Mouse (Mus musculus): ENCODE measurements at regions not wholly inside any gene's neighbourhood (a gene's known extent, or its start where the extent isn't known, plus 50 kb on each side); places are given as distances from the start of the nearest gene placed in this dataset.
A peak's percentile ranks its signal among the peaks of the same experiment; 100 is the strongest.

DNA sequence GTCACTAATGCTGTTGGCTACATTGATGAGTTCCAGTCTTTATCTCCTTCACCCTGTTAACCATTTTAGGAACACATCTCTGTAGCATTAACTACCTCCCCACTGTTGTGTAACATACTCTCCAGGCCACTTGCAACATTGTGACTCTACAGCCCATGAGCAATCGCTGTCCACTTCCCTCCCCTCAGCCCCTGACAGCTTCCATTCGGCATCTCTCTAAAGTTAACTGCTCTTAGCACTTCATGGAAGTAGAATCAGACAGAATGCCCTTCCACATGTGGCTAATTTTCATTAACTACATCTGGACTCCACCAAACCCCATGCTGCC, 208.3 kb downstream of the Bcl2l11 start:
- Histone ChIP-seq H3K4me2 (ENCODE audit: low read depth, low read length) (no peak overlapping the region), H3K9me3 (ENCODE audit: control insufficient read depth, low read length) (no peaks in the 10 kb centered on the region), H3K36me3 (ENCODE audit: control insufficient read depth, insufficient read depth, low read length) (no peaks in the 10 kb centered on the region), H3K4me3 (ENCODE audit: low read length) (no peak overlapping the region), H3K4me1 (replicated peaks; ENCODE audit: control insufficient read depth, insufficient read depth, low read length) (peaks cover 23% of the 10 kb centered on the region), H3K9ac (ENCODE audit: low read length) (no peak overlapping the region), H3K27me3 (ENCODE audit: control insufficient read depth, insufficient read depth, low read depth, low read length) (no peaks in the 10 kb centered on the region), H3K27ac (ENCODE audit: low read length) (no peak overlapping the region)
- 53% methylated on average over 2 of the region's 2 CpGs for WGBS
- peak; percentile 50 for ATAC-seq (ENCODE audit: low read depth)

GRCm38 (mm10) chr2:128334757-128335500, 209.1 kb downstream of the Bcl2l11 start:
- Histone ChIP-seq H3K9me3 (ENCODE audit: control insufficient read depth, low read length) (no peaks in the 10 kb centered on the region), H3K27ac (ENCODE audit: low read length) (no peak overlapping the region), H3K36me3 (ENCODE audit: control insufficient read depth, insufficient read depth, low read length) (no peaks in the 10 kb centered on the region), H3K27me3 (ENCODE audit: control insufficient read depth, insufficient read depth, low read depth, low read length) (no peaks in the 10 kb centered on the region), H3K9ac (ENCODE audit: low read length) (no peak overlapping the region), H3K4me2 (ENCODE audit: low read depth, low read length) (no peak overlapping the region), H3K4me3 (ENCODE audit: low read length) (no peak overlapping the region), H3K4me1 (replicated peaks; ENCODE audit: control insufficient read depth, insufficient read depth, low read length) (peaks cover 31% of the 10 kb centered on the region)
- ATAC-seq (ENCODE audit: low read depth): no peak
- 45% methylated on average over 7 of the region's 7 CpGs for WGBS

DNA sequence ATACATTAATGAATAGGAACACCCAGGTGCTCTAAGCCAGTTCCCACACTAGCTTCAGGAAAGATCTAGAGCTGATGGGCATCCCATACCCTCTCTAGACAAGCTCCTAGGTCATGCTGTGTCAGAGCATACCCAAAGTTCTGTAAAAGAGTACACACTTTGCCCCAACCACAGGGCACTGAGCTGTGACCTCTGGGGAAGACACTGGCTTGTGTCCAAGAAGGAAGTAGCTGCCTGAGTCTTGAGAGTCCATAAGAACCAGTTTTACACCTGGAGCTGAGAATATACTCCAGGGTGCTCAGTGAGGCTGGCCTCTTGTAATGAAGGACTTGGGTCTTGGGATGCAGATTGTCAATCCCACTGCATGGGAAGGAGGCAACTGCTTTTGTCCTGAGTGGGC, 211.4 kb downstream of the Bcl2l11 start:
- no peak overlapping the region for H3K4me3 ChIP-seq (ENCODE audit: low read length)
- H3K4me2 ChIP-seq (ENCODE audit: low read depth, low read length): no peak overlapping the region
- ATAC-seq (ENCODE audit: low read depth): no peak
- H3K9ac ChIP-seq (ENCODE audit: low read length): no peak overlapping the region
- no peaks in the 10 kb centered on the region for H3K9me3 ChIP-seq (ENCODE audit: control insufficient read depth, low read length)
- H3K4me1 ChIP-seq (replicated peaks; ENCODE audit: control insufficient read depth, insufficient read depth, low read length): peaks cover 39% of the 10 kb centered on the region
- H3K27ac ChIP-seq (ENCODE audit: low read length): no peak overlapping the region
- no peaks in the 10 kb centered on the region for H3K36me3 ChIP-seq (ENCODE audit: control insufficient read depth, insufficient read depth, low read length)
- H3K27me3 ChIP-seq (ENCODE audit: control insufficient read depth, insufficient read depth, low read depth, low read length): no peaks in the 10 kb centered on the region

DNA sequence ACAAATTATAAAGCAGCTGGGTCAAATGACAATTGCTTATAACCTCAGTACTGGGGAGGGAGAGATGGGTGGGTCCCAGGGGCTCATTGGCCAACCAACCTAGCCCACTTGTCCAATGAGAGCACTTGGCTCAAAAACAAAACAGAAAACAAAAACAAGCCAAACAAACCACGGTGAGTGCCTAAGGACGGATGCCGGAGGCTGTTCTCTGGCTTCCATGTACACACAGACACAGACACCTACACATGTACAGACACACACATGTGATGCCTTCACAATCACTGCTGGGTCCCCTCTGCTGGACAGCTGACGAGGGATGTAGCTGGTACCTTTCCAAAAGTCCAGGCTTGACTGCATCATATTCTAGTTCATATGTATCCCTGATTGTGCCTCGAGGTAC, 212.0 kb downstream of the Bcl2l11 start:
- no peak overlapping the region for H3K4me3 ChIP-seq (ENCODE audit: low read length)
- no peaks in the 10 kb centered on the region for H3K36me3 ChIP-seq (ENCODE audit: control insufficient read depth, insufficient read depth, low read length)
- no peak overlapping the region for H3K4me2 ChIP-seq (ENCODE audit: low read depth, low read length)
- peaks cover 39% of the 10 kb centered on the region for H3K4me1 ChIP-seq (replicated peaks; ENCODE audit: control insufficient read depth, insufficient read depth, low read length)
- 85% methylated on average over 5 of the region's 5 CpGs for WGBS
- H3K27me3 ChIP-seq (ENCODE audit: control insufficient read depth, insufficient read depth, low read depth, low read length): no peaks in the 10 kb centered on the region
- H3K27ac ChIP-seq (ENCODE audit: low read length): no peak overlapping the region
- H3K9me3 ChIP-seq (ENCODE audit: control insufficient read depth, low read length): no peaks in the 10 kb centered on the region
- no peak overlapping the region for H3K9ac ChIP-seq (ENCODE audit: low read length)
- ATAC-seq (ENCODE audit: low read depth): no peak

- ATAC-seq (ENCODE audit: low read depth): no peak
- Histone ChIP-seq H3K27me3 (ENCODE audit: control insufficient read depth, insufficient read depth, low read depth, low read length) (no peaks in the 10 kb centered on the region), H3K4me1 (replicated peaks; ENCODE audit: control insufficient read depth, insufficient read depth, low read length) (peaks cover 39% of the 10 kb centered on the region), H3K27ac (ENCODE audit: low read length) (no peak overlapping the region), H3K9me3 (ENCODE audit: control insufficient read depth, low read length) (no peaks in the 10 kb centered on the region), H3K4me2 (ENCODE audit: low read depth, low read length) (no peak overlapping the region), H3K9ac (ENCODE audit: low read length) (no peak overlapping the region), H3K36me3 (ENCODE audit: control insufficient read depth, insufficient read depth, low read length) (no peaks in the 10 kb centered on the region), H3K4me3 (ENCODE audit: low read length) (no peak overlapping the region)
- 54% methylated on average over 4 of the region's 4 CpGs for WGBS
Observed at GRCm38 (mm10) chr2:128338474-128338873, 212.6 kb downstream of the Bcl2l11 start.

DNA sequence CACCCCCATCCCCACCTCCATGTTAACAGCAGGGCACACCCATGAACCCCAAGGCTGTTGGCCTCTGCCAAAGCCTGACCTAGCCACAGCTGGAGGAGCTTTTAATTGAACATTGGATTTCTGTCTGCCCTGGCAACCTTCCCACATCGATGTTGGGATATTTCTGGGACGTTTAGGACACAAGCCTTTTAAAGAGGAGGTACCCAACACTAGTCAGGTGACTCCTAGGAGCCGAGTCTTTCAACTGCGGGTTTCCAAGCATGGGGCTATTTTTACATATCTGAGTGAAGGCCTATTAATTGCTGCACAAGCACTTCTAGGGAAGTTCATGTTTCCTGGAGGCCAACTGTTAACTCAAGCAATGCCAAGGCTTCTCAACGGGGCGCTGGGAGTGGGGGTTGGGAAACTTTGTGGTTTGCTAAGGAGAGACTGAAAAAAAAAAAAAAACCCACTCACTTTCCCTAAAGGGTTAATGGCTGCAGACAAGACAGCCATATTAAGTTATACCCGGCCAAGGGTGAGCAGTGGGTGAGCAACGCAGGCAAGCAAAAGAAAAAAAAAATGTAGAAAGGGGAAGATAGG, 213.3 kb downstream of the Bcl2l11 start:
- Histone ChIP-seq H3K4me1 (replicated peaks; ENCODE audit: control insufficient read depth, insufficient read depth, low read length) (peaks cover 38% of the 10 kb centered on the region), H3K4me3 (ENCODE audit: low read length) (no peak overlapping the region), H3K27me3 (ENCODE audit: control insufficient read depth, insufficient read depth, low read depth, low read length) (no peaks in the 10 kb centered on the region), H3K9me3 (ENCODE audit: control insufficient read depth, low read length) (no peaks in the 10 kb centered on the region), H3K27ac (ENCODE audit: low read length) (peak overlapping the region; percentile 85), H3K4me2 (ENCODE audit: low read depth, low read length) (peak overlapping the region; percentile 23), H3K36me3 (ENCODE audit: control insufficient read depth, insufficient read depth, low read length) (no peaks in the 10 kb centered on the region), H3K9ac (ENCODE audit: low read length) (no peak overlapping the region)
- peak; percentile 37; the same call in 1 of the 2 replicates for ATAC-seq (ENCODE audit: low read depth)
- WGBS: 3% methylated on average over 8 of the region's 8 CpGs

- Histone ChIP-seq H3K4me3 (ENCODE audit: low read length) (no peak overlapping the region), H3K9me3 (ENCODE audit: control insufficient read depth, low read length) (no peaks in the 10 kb centered on the region), H3K4me2 (ENCODE audit: low read depth, low read length) (peak overlapping the region; percentile 23), H3K27me3 (ENCODE audit: control insufficient read depth, insufficient read depth, low read depth, low read length) (no peaks in the 10 kb centered on the region), H3K36me3 (ENCODE audit: control insufficient read depth, insufficient read depth, low read length) (no peaks in the 10 kb centered on the region), H3K4me1 (replicated peaks; ENCODE audit: control insufficient read depth, insufficient read depth, low read length) (peaks cover 35% of the 10 kb centered on the region), H3K9ac (ENCODE audit: low read length) (peak overlapping the region; percentile 34; the same call in 1 of the 2 replicates), H3K27ac (ENCODE audit: low read length) (peak overlapping the region; percentile 85)
- 24% methylated on average over 19 of the region's 19 CpGs for WGBS
- peak; percentile 56 for ATAC-seq (ENCODE audit: low read depth)
Observed at GRCm38 (mm10) chr2:128339643-128340487, 214.0 kb downstream of the Bcl2l11 start.

GRCm38 (mm10) chr2:128340631-128341240, 214.9 kb downstream of the Bcl2l11 start:
- H3K4me2 ChIP-seq (ENCODE audit: low read depth, low read length): no peak overlapping the region
- 86% methylated on average over 5 of the region's 5 CpGs for WGBS

DNA sequence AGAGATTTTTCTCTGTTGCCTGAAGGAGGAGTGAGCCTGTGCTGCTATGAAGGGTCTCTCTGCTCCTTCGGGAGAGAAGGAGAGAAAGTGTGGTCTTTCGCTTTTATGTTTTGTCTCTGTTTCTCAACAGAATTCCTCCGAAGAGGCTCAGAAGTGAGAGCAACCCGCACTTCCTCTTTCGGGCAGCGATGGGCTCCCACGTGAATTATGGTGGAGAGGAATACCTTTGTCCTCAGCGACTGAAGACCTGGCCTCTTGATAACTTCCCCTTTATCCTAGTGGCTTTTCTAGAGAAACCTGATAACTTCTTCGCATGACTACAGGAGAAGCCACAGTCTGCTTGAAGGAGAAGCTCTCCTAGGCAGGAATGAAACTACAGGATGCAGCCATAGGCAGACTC, 216.4 kb downstream of the Bcl2l11 start:
- no peaks in the 10 kb centered on the region for H3K9me3 ChIP-seq (ENCODE audit: control insufficient read depth, low read length)
- H3K27ac ChIP-seq (ENCODE audit: low read length): no peak overlapping the region
- H3K4me3 ChIP-seq (ENCODE audit: low read length): no peak overlapping the region
- WGBS: 67% methylated on average over 9 of the region's 9 CpGs
- ATAC-seq (ENCODE audit: low read depth): no peak
- H3K36me3 ChIP-seq (ENCODE audit: control insufficient read depth, insufficient read depth, low read length): no peaks in the 10 kb centered on the region
- no peaks in the 10 kb centered on the region for H3K27me3 ChIP-seq (ENCODE audit: control insufficient read depth, insufficient read depth, low read depth, low read length)
- H3K4me1 ChIP-seq (replicated peaks; ENCODE audit: control insufficient read depth, insufficient read depth, low read length): peaks cover 28% of the 10 kb centered on the region
- H3K9ac ChIP-seq (ENCODE audit: low read length): no peak overlapping the region
- H3K4me2 ChIP-seq (ENCODE audit: low read depth, low read length): no peak overlapping the region

More at GRCm38 (mm10) chr2:128340631-128341240, 214.9 kb downstream of the Bcl2l11 start:
- H3K4me3 ChIP-seq (ENCODE audit: low read length): no peak overlapping the region
- no peak for ATAC-seq (ENCODE audit: low read depth)
- H3K27me3 ChIP-seq (ENCODE audit: control insufficient read depth, insufficient read depth, low read depth, low read length): no peaks in the 10 kb centered on the region
- no peaks in the 10 kb centered on the region for H3K9me3 ChIP-seq (ENCODE audit: control insufficient read depth, low read length)
- H3K36me3 ChIP-seq (ENCODE audit: control insufficient read depth, insufficient read depth, low read length): no peaks in the 10 kb centered on the region
- H3K9ac ChIP-seq (ENCODE audit: low read length): no peak overlapping the region
- peak overlapping the region; percentile 85; the same call in 1 of the 2 replicates for H3K27ac ChIP-seq (ENCODE audit: low read length)
- peaks cover 29% of the 10 kb centered on the region for H3K4me1 ChIP-seq (replicated peaks; ENCODE audit: control insufficient read depth, insufficient read depth, low read length)

Measured in lung, embryonic 16.5 days (tissue).